Mouse (Mus musculus) kidney, adult 2 months (tissue): ENCODE data around the gene Macrod2.

Source experiments
- CTCF ChIP-seq: fragments of 200-500 bp; conservative IDR thresholded peaks from 2 replicates; pipeline ENCODE4 v1.5.1; 2011; ENCODE audit warnings: low read depth, mild to moderate bottlenecking, control low read depth, low read length, moderate library complexity, mixed read lengths; ENCODE audit not compliant: insufficient read depth, insufficient read length
- POLR2A ChIP-seq: fragments of 200-500 bp; IDR thresholded peaks from one replicate; pipeline ENCODE4 v1.6.1; 2011; ENCODE audit warnings: low read depth, low read length, control low read depth

DNA sequence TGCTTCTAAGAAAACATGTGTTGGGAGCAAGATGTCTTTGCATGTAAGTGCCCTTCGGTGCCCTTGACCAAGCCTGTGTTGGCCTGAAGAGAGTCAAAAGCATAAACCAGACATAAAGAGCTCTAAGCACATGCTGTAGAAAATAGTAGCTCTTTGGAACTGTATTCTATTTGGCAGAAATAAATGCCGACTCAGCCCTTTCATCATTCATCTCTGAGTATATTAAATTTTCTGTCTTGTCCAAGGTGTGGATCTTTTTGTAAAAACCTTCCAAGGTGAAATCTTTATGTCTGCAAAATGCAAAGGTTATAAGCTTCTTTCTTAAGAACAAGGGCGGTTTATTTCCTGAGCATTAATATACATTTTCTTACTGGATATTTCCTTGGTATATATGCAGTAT lies 920.2 kb downstream of the Macrod2 start:
- TF ChIP-seq CTCF = no peak
- no peak for TF ChIP-seq POLR2A
